ENCODE assay signal across 8 mouse cellular contexts in the genomic region with DNA sequence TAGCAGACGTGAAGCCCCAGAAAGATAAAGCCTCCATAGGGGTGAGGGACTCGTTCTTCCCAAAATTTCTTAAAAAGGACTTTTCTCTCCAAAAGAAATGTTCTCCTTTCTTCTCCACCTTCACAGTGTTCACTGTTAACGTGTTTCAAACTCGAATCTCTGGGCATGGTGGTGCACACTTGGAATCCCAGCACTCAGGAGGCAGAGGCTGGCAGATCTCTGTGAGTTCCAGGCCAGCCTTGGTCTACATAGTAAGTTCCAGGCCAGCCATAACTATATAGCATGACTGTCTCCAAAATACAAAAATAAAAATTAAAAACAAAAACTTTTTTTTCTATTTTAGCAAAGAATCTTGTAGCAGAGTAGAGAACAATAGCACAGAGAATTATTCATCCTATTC. TPM values are rescaled to one million over a fixed set of nuclear protein-coding genes. Genes with fewer than 3 reads are reported as not detected.
DNase-seq lines count a peak whose midpoint lies in the region; ATAC-seq and TF ChIP-seq lines count a peak whose summit lies in the region.
"Had no signal": no experiment of that assay in that cellular context is flagged by ENCODE, and none has a peak within 500 bp of the region (broad histone marks: within the 10 kb centered on the region; RNA-seq: fewer than 3 reads in every experiment).

No protein-coding gene starts in this region.

- no peaks in the 10 kb centered on the region for H3K27me3 ChIP-seq in lung, postnatal 0 days (replicated peaks; ENCODE audit: insufficient read depth, low read length)
- H3K27me3 ChIP-seq in heart, postnatal 0 days (ENCODE audit: control insufficient read depth, insufficient read depth, low read length), result no peaks in the 10 kb centered on the region
- H3K27me3 ChIP-seq in liver, embryonic 12.5 days (replicated peaks), result no peaks in the 10 kb centered on the region
- no peaks in the 10 kb centered on the region for H3K27me3 ChIP-seq in stomach, postnatal 0 days (ENCODE audit: control insufficient read depth, insufficient read depth, low read length)

- H3K9ac ChIP-seq in lung, postnatal 0 days (replicated peaks; ENCODE audit: low read depth), result no peak overlapping the region
- H3K9ac ChIP-seq in heart, postnatal 0 days (replicated peaks; ENCODE audit: low read depth, low read length), result no peak overlapping the region
- H3K9ac ChIP-seq in liver, embryonic 12.5 days, result peak overlapping the region; percentile 98
- H3K9ac ChIP-seq in stomach, postnatal 0 days (ENCODE audit: low read length), result no peak overlapping the region

- no peak for TF ChIP-seq EP300 in lung, postnatal 0 days (IDR thresholded peaks at IDR 0.05)
- no peak for TF ChIP-seq EP300 in heart, postnatal 0 days (IDR thresholded peaks at IDR 0.05; ENCODE audit: low read depth)
- no peak for TF ChIP-seq EP300 in stomach, postnatal 0 days (optimal IDR thresholded peaks at IDR 0.05)

- H3K4me2 ChIP-seq in lung, postnatal 0 days (replicated peaks; ENCODE audit: low read depth, low read length), result peak overlapping the region; percentile 97
- peak overlapping the region; percentile 76 for H3K4me2 ChIP-seq in heart, postnatal 0 days (ENCODE audit: low read depth, low read length)
- peak overlapping the region; percentile 93 for H3K4me2 ChIP-seq in liver, embryonic 12.5 days
- peak overlapping the region; percentile 95 for H3K4me2 ChIP-seq in stomach, postnatal 0 days (replicated peaks; ENCODE audit: low read depth)

- H3K36me3 ChIP-seq in lung, postnatal 0 days (ENCODE audit: insufficient read depth, low read length), result no peaks in the 10 kb centered on the region
- no peaks in the 10 kb centered on the region for H3K36me3 ChIP-seq in heart, postnatal 0 days (replicated peaks; ENCODE audit: control insufficient read depth, insufficient read depth, low read length)
- no peaks in the 10 kb centered on the region for H3K36me3 ChIP-seq in liver, embryonic 12.5 days
- H3K36me3 ChIP-seq in stomach, postnatal 0 days (ENCODE audit: control insufficient read depth, insufficient read depth, low read length), result no peaks in the 10 kb centered on the region

- ATAC-seq in lung, postnatal 0 days, result no peak
- no peak for ATAC-seq in heart, postnatal 0 days (ENCODE audit: insufficient read depth, low read depth)
- ATAC-seq in liver, embryonic 12.5 days, result no peak
- ATAC-seq in stomach, postnatal 0 days (ENCODE audit: low FRiP score, low TSS enrichment), result no peak

- 42% methylated on average over 4 of the region's 4 CpGs for WGBS in lung, postnatal 0 days
- 46% methylated on average over 4 of the region's 4 CpGs for WGBS in heart, postnatal 0 days
- WGBS in liver, embryonic 12.5 days (ENCODE audit: insufficient replicate concordance), result 39% methylated on average over 4 of the region's 4 CpGs
- WGBS in stomach, postnatal 0 days, result 63% methylated on average over 4 of the region's 4 CpGs

- H3K27ac ChIP-seq in lung, postnatal 0 days (ENCODE audit: low read length), result peak overlapping the region; percentile 29
- H3K27ac ChIP-seq in heart, postnatal 0 days (ENCODE audit: low read depth), result no peak overlapping the region
- H3K27ac ChIP-seq in liver, embryonic 12.5 days, result peak overlapping the region; percentile 81
- no peak overlapping the region for H3K27ac ChIP-seq in stomach, postnatal 0 days (replicated peaks)

- no peak for DNase-seq in lung, postnatal 0 days (ENCODE audit: low spot score)
- no peak for DNase-seq in lung, adult 18-20 months
- no peak for DNase-seq in heart, postnatal 0 days (ENCODE audit: low spot score)
- no peak for DNase-seq in stomach, postnatal 0 days (ENCODE audit: low spot score)
- DNase-seq in right cerebral cortex, postnatal 25 days, result no peak
- DNase-seq in natural killer cell, adult 2 months (ENCODE audit: low spot score in 2 of 2), result no peak
- DNase-seq: thymus, postnatal 4 days had no signal

- peak overlapping the region; percentile 92 for H3K4me3 ChIP-seq in lung, postnatal 0 days (ENCODE audit: low read depth, low read length)
- H3K4me3 ChIP-seq in heart, postnatal 0 days (ENCODE audit: low read depth, low read length), result 0 out of 2 replicates have a peak overlapping the region, but pooled peaks have one; percentile 75
- H3K4me3 ChIP-seq in liver, embryonic 12.5 days, result peak overlapping the region; percentile 95
- H3K4me3 ChIP-seq in stomach, postnatal 0 days (ENCODE audit: low read depth, low read length), result peak overlapping the region; percentile 96; the same call in 1 of the 2 replicates

- TF ChIP-seq CTCF in lung, postnatal 0 days (IDR thresholded peaks at IDR 0.05), result no peak
- TF ChIP-seq CTCF in heart, postnatal 0 days (IDR thresholded peaks at IDR 0.05; ENCODE audit: low read depth), result no peak
- no peak for TF ChIP-seq CTCF in stomach, postnatal 0 days (IDR thresholded peaks at IDR 0.05; ENCODE audit: low read depth)

- peaks cover 36% of the 10 kb centered on the region; the same call in 1 of the 2 replicates for H3K4me1 ChIP-seq in lung, postnatal 0 days (ENCODE audit: insufficient read depth, low read depth, low read length)
- peaks cover 21% of the 10 kb centered on the region for H3K4me1 ChIP-seq in heart, postnatal 0 days (ENCODE audit: control insufficient read depth, insufficient read depth)
- peaks cover 72% of the 10 kb centered on the region for H3K4me1 ChIP-seq in liver, embryonic 12.5 days
- H3K4me1 ChIP-seq in stomach, postnatal 0 days (replicated peaks; ENCODE audit: control insufficient read depth, insufficient read depth), result 0 out of 2 replicates have a peak, but pooled peaks cover 5% of the 10 kb centered on the region

- H3K9me3 ChIP-seq in lung, postnatal 0 days (ENCODE audit: low read length), result no peaks in the 10 kb centered on the region
- H3K9me3 ChIP-seq in heart, postnatal 0 days (replicated peaks; ENCODE audit: control insufficient read depth, low read length), result no peaks in the 10 kb centered on the region
- H3K9me3 ChIP-seq in liver, embryonic 12.5 days (replicated peaks), result no peaks in the 10 kb centered on the region
- H3K9me3 ChIP-seq in stomach, postnatal 0 days (ENCODE audit: control insufficient read depth, low read length), result no peaks in the 10 kb centered on the region

RNA-seq across cellular contexts. Expression of a gene that starts 1.4 kb away (rescaled TPM):
- polyA plus RNA-seq in lung, postnatal 0 days (2015; fragmentation: Nextera tagmentation; extraction: Ambion mirVana), result 88.4 and 100 TPM in 2 replicates
- 24.6 and 37.4 TPM in 2 replicates for total RNA-seq in heart, postnatal 0 days (2014; rRNA removed; ENCODE audit: low replicate concordance)
- polyA plus RNA-seq in heart, postnatal 0 days (2015; fragmentation: Nextera tagmentation; extraction: Ambion mirVana), result 35.8 and 37.4 TPM in 2 replicates
- 68.3 and 71.9 TPM in 2 replicates for polyA plus RNA-seq in liver, embryonic 12.5 days (2016; fragmentation: Nextera tagmentation; extraction: Ambion mirVana)
- 108 and 110 TPM in 2 replicates for polyA plus RNA-seq in stomach, postnatal 0 days (2015; fragmentation: Nextera tagmentation; extraction: Ambion mirVana)

RNA-seq across cellular contexts. Expression of a gene that starts 12.1 kb away (rescaled TPM):
- polyA plus RNA-seq in lung, postnatal 0 days (2015; fragmentation: Nextera tagmentation; extraction: Ambion mirVana), result 17.2 and 20.1 TPM in 2 replicates
- total RNA-seq in heart, postnatal 0 days (2014; rRNA removed; ENCODE audit: low replicate concordance), result 39.4 TPM in 2 replicates
- 15.7 and 17.5 TPM in 2 replicates for polyA plus RNA-seq in heart, postnatal 0 days (2015; fragmentation: Nextera tagmentation; extraction: Ambion mirVana)
- 31.4 and 32.8 TPM in 2 replicates for polyA plus RNA-seq in liver, embryonic 12.5 days (2016; fragmentation: Nextera tagmentation; extraction: Ambion mirVana)
- 14.9 and 16.1 TPM in 2 replicates for polyA plus RNA-seq in stomach, postnatal 0 days (2015; fragmentation: Nextera tagmentation; extraction: Ambion mirVana)

RNA-seq across cellular contexts. Expression of a gene that starts 59.4 kb away (rescaled TPM):
- polyA plus RNA-seq in lung, postnatal 0 days (2015; fragmentation: Nextera tagmentation; extraction: Ambion mirVana), result 25.5 and 25.6 TPM in 2 replicates
- total RNA-seq in heart, postnatal 0 days (2014; rRNA removed; ENCODE audit: low replicate concordance), result 34.6 and 36.4 TPM in 2 replicates
- 26.2 and 26.5 TPM in 2 replicates for polyA plus RNA-seq in heart, postnatal 0 days (2015; fragmentation: Nextera tagmentation; extraction: Ambion mirVana)
- 38.9 and 42.5 TPM in 2 replicates for polyA plus RNA-seq in liver, embryonic 12.5 days (2016; fragmentation: Nextera tagmentation; extraction: Ambion mirVana)
- 25.0 and 25.8 TPM in 2 replicates for polyA plus RNA-seq in stomach, postnatal 0 days (2015; fragmentation: Nextera tagmentation; extraction: Ambion mirVana)

Comparison
In these comparisons a context has a peak if more than half of its experiments do, and no peak if none do; other contexts are left out.
1. H3K27ac ChIP-seq: peak in lung, postnatal 0 days (single experiment) and liver, embryonic 12.5 days (single experiment); none in heart, postnatal 0 days (single experiment) and stomach, postnatal 0 days (single experiment).
2. Peak in every context shown above with its lines, with median percentiles within 50 percentile points of each other: H3K4me2 ChIP-seq and H3K4me3 ChIP-seq.